8 mouse cellular contexts compared by ENCODE assay signal in genomic region chr2:155382791-155383438, GRCm38 (mm10). TPM values are rescaled to one million over a fixed set of nuclear protein-coding genes. Genes with fewer than 3 reads are reported as not detected.
DNase-seq lines count a peak whose midpoint lies in the region; ATAC-seq and TF ChIP-seq lines count a peak whose summit lies in the region.

No protein-coding gene starts in this region.

- peak overlapping the region; percentile 6 for H3K4me3 ChIP-seq in bone marrow, adult 2 months (replicated peaks; ENCODE audit: control insufficient read depth, low read depth, low read length)
- peak overlapping the region; percentile 65 for H3K4me3 ChIP-seq in hindbrain, embryonic 13.5 days
- no peak overlapping the region; the same call in 1 of the 2 replicates for H3K4me3 ChIP-seq in liver, embryonic 11.5 days (ENCODE audit: low read depth, low read length)
- H3K4me3 ChIP-seq in neural tube, embryonic 14.5 days (ENCODE audit: low read depth, low read length): peak overlapping the region; percentile 93

- H3K4me1 ChIP-seq in bone marrow, adult 2 months (ENCODE audit: control insufficient read depth, insufficient read depth, low read length): no peaks in the 10 kb centered on the region; the same call in 1 of the 2 replicates
- peaks cover 69% of the 10 kb centered on the region for H3K4me1 ChIP-seq in hindbrain, embryonic 13.5 days (replicated peaks)
- H3K4me1 ChIP-seq in liver, embryonic 11.5 days (replicated peaks; ENCODE audit: control insufficient read depth, insufficient read depth, low read length): peaks cover 3% of the 10 kb centered on the region; the same call in 1 of the 2 replicates
- peaks cover 34% of the 10 kb centered on the region for H3K4me1 ChIP-seq in neural tube, embryonic 14.5 days (ENCODE audit: control insufficient read depth, insufficient read depth, low read length)

- ATAC-seq in hindbrain, embryonic 13.5 days (ENCODE audit: low FRiP score): no peak
- ATAC-seq in liver, embryonic 11.5 days (replicated peaks; ENCODE audit: low FRiP score): no peak
- ATAC-seq in neural tube, embryonic 14.5 days (ENCODE audit: low read depth): no peak

- peaks cover 30% of the 10 kb centered on the region for H3K36me3 ChIP-seq in hindbrain, embryonic 13.5 days
- H3K36me3 ChIP-seq in liver, embryonic 11.5 days (ENCODE audit: control insufficient read depth, insufficient read depth, low read length): no peaks in the 10 kb centered on the region
- peaks cover 13% of the 10 kb centered on the region; the same call in 1 of the 2 replicates for H3K36me3 ChIP-seq in neural tube, embryonic 14.5 days (ENCODE audit: control insufficient read depth, insufficient read depth, low read length)

- peak overlapping the region; percentile 94 for H3K9ac ChIP-seq in hindbrain, embryonic 13.5 days
- no peak overlapping the region for H3K9ac ChIP-seq in liver, embryonic 11.5 days (ENCODE audit: low read depth, low read length)
- peak overlapping the region; percentile 8; the same call in 1 of the 2 replicates for H3K9ac ChIP-seq in neural tube, embryonic 14.5 days (replicated peaks; ENCODE audit: low read depth, low read length)

- peak; percentile 50 to 86 for DNase-seq in adrenal gland, adult (ENCODE audit: inconsistent age in 2 of 2, low spot score in 1 of 2)
- no peak for DNase-seq in adrenal gland, postnatal 4 days (ENCODE audit: low spot score in 2 of 2)
- peak; percentile 87 for DNase-seq in gastrocnemius, adult 18-20 months (ENCODE audit: low spot score)
- no peak for DNase-seq in liver, embryonic 11.5 days (ENCODE audit: low spot score)
- no peak for DNase-seq in thymus, postnatal 36 days

- peaks cover 6% of the 10 kb centered on the region for H3K27me3 ChIP-seq in hindbrain, embryonic 13.5 days
- peaks cover 18% of the 10 kb centered on the region for H3K27me3 ChIP-seq in liver, embryonic 11.5 days (replicated peaks; ENCODE audit: control insufficient read depth, insufficient read depth, low read length)
- H3K27me3 ChIP-seq in neural tube, embryonic 14.5 days (ENCODE audit: control insufficient read depth, insufficient read depth, low read length): no peaks in the 10 kb centered on the region

- TF ChIP-seq CTCF in bone marrow, adult 2 months (IDR thresholded peaks at IDR 0.05; ENCODE audit: control insufficient read depth, insufficient read depth, low read length): no peak

- H3K4me2 ChIP-seq in hindbrain, embryonic 13.5 days: peak overlapping the region; percentile 84
- peak overlapping the region; percentile 94 for H3K4me2 ChIP-seq in liver, embryonic 11.5 days
- H3K4me2 ChIP-seq in neural tube, embryonic 14.5 days (ENCODE audit: low read depth, low read length): peak overlapping the region; percentile 81

- 81% methylated on average over 2 of the region's 2 CpGs for WGBS in bone marrow, adult 2 months
- WGBS in hindbrain, embryonic 13.5 days: 78% methylated on average over 2 of the region's 2 CpGs
- WGBS in liver, embryonic 11.5 days: 74% methylated on average over 2 of the region's 2 CpGs
- WGBS in neural tube, embryonic 14.5 days: 88% methylated on average over 2 of the region's 2 CpGs

- TF ChIP-seq POLR2A in bone marrow, adult 2 months (IDR thresholded peaks at IDR 0.05; ENCODE audit: borderline replicate concordance, control insufficient read depth, low read depth, low read length): no peak

- H3K27ac ChIP-seq in bone marrow, adult 2 months (ENCODE audit: control insufficient read depth, insufficient read depth, low read depth, low read length, poor library complexity): no peak overlapping the region
- peak overlapping the region; percentile 100 for H3K27ac ChIP-seq in hindbrain, embryonic 13.5 days
- no peak overlapping the region for H3K27ac ChIP-seq in liver, embryonic 11.5 days (ENCODE audit: low read depth, low read length)
- peak overlapping the region; percentile 100; the same call in 1 of the 2 replicates for H3K27ac ChIP-seq in neural tube, embryonic 14.5 days (ENCODE audit: low read depth, low read length)

- H3K9me3 ChIP-seq in hindbrain, embryonic 13.5 days: no peaks in the 10 kb centered on the region
- no peaks in the 10 kb centered on the region for H3K9me3 ChIP-seq in liver, embryonic 11.5 days (ENCODE audit: control insufficient read depth, low read length)
- no peaks in the 10 kb centered on the region for H3K9me3 ChIP-seq in neural tube, embryonic 14.5 days (ENCODE audit: control insufficient read depth, low read length)

RNA-seq across cellular contexts. Expression of gene Trp53inp2, which starts 2.1 kb away (rescaled TPM):
- total RNA-seq in adrenal gland, postnatal 4 days (2021): 100 to 1,000 TPM; 156 to 163 TPM
- polyA plus RNA-seq in bone marrow, adult 2 months (2011; ENCODE audit: insufficient read depth, insufficient read length, low replicate concordance, missing spikeins): 15.1 and 17.4 TPM in 2 replicates
- total RNA-seq in gastrocnemius, adult 18-20 months (2021): 100 to 1,000 TPM; 307 to 321 TPM
- 125 and 126 TPM in 2 replicates for polyA plus RNA-seq in hindbrain, embryonic 13.5 days (2015; fragmentation: Nextera tagmentation; extraction: Ambion mirVana)
- 6.6 and 7.0 TPM in 2 replicates for polyA plus RNA-seq in liver, embryonic 11.5 days (2014; fragmentation: Nextera tagmentation; extraction: Ambion mirVana)
- polyA plus RNA-seq in neural tube, embryonic 14.5 days (2014; fragmentation: Nextera tagmentation; extraction: Ambion mirVana): 79.4 and 102 TPM in 2 replicates

RNA-seq across cellular contexts. Expression of gene Pigu, which starts 25.7 kb away (rescaled TPM):
- total RNA-seq in adrenal gland, postnatal 4 days (2021): 10 to 100 TPM; 34.2 to 36.4 TPM
- polyA plus RNA-seq in bone marrow, adult 2 months (2011; ENCODE audit: insufficient read depth, insufficient read length, low replicate concordance, missing spikeins): 13.5 and 14.6 TPM in 2 replicates
- total RNA-seq in gastrocnemius, adult 18-20 months (2021): 10 to 100 TPM; 22.4 to 25.1 TPM
- 52.1 and 53.6 TPM in 2 replicates for polyA plus RNA-seq in hindbrain, embryonic 13.5 days (2015; fragmentation: Nextera tagmentation; extraction: Ambion mirVana)
- 51.7 and 51.9 TPM in 2 replicates for polyA plus RNA-seq in liver, embryonic 11.5 days (2014; fragmentation: Nextera tagmentation; extraction: Ambion mirVana)
- 61.2 and 68.2 TPM in 2 replicates for polyA plus RNA-seq in neural tube, embryonic 14.5 days (2014; fragmentation: Nextera tagmentation; extraction: Ambion mirVana)

Comparison
In these comparisons a context has a peak if more than half of its experiments do, and no peak if none do; other contexts are left out.
1. DNase-seq: peak in adrenal gland, adult (2 of 2) and gastrocnemius, adult 18-20 months (single experiment); none in adrenal gland, postnatal 4 days (0 of 2), liver, embryonic 11.5 days (single experiment) and thymus, postnatal 36 days (0 of 2).
2. H3K27ac ChIP-seq: peak in hindbrain, embryonic 13.5 days (single experiment) and neural tube, embryonic 14.5 days (single experiment); none in bone marrow, adult 2 months (single experiment) and liver, embryonic 11.5 days (single experiment).
3. Peak in every context shown above with its lines, with median percentiles within 50 percentile points of each other: H3K4me2 ChIP-seq.